Mouse (Mus musculus) heart, adult 9 months (tissue): Measurements from ENCODE around the gene Nkain1.

Source experiments
- DNase-seq, 2 experiments: peaks; one replicate each; pipeline ENCODE4 v3.0.0; 2022; ENCODE audit warnings: low spot score in 2 of 2

The Nkain1 gene

DNA sequence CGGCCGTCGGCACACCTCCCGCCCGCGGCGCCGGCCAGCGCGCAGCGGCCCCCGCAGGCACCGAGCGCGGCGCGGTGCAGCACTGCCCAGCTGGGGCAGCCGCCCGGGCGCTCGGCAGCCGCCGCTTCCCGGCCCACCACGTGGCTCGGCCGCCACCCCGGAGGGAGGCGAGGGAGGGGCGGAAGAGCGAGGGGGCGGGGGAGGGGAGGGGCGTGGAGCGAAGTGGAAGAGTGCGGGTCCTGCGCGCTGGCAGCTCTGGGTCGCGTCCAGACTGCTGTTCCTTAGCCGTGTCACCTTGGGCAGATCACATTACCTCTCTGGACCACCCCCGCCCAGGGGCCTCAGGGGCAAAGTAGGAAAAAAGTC lies at the start of gene Nkain1:
Gene Nkain1, minus strand, starts transcription at position 126 of the 366 bp plus-strand sequence.
- DNase-seq, result peak in 1 of 2 experiments; percentile 10

GRCm38 (mm10) chr4:130578734-130579274 lies 4.8 kb upstream of the Nkain1 start:
- DNase-seq, result no peak

- DNase-seq, result no peak
Observed at GRCm38 (mm10) chr4:130577081-130577480, 3.1 kb upstream of the Nkain1 start.

- peak in 1 of 2 experiments; percentile 24 for DNase-seq
Observed at GRCm38 (mm10) chr4:130576247-130576931, 2.4 kb upstream of the Nkain1 start.

DNA sequence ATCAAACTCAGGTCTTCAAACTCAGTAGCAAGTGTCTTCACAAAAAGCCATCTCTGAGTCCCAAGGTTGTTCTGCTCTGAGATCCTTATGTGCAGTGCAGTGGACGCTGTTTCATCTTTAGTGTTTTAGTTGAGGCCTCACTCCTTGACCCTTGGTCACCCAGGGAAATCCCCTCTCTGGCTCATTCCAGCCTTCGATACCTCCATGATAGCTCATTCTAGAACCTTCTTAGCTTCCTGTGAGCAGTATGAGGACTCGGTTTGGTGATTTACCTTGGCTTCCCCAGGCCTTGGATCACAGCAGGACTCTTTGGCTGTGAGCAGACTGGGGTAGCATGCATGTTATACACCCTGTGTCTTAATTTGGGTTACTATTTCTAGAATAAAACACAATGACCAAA lies 1.6 kb upstream of the Nkain1 start:
- no peak for DNase-seq

GRCm38 (mm10) chr4:130574861-130575460 lies 988 bp upstream of the Nkain1 start:
- DNase-seq, result peak in 1 of 2 experiments; percentile 11

DNA sequence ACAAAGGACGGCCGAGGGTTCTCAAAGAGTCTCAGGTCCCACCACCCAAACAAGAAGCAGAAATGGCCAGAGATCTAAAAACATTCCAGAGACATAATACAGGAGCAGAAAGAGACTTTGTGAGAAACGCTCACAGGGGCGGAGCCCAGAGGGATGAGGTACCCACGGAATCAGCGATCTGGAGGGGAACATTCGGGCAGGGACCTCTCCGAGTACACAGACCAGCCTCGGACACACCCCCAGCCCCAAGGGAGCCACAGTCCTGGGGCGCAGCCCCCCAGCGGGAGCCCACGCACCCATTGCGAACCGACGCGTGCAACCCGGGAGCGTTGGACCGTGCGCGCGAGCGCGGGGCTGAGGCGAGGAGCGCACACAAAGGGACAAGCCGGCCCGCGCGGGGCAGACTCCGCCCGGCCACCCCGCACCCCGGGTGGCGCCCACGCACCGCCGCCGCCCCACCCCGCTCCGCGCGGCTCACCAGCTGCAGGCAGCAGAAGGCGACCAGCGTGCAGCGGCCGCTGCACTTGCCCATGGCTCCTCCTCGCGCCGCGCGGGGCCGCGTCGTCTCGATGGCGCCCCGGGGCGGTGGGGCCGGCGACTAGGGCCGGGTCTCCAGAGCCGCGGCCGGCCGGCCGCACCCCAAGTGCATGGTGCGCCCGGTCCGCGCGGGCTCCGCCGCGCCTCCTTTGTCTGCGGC lies 474 bp downstream of the Nkain1 start:
- DNase-seq, result no peak

DNA sequence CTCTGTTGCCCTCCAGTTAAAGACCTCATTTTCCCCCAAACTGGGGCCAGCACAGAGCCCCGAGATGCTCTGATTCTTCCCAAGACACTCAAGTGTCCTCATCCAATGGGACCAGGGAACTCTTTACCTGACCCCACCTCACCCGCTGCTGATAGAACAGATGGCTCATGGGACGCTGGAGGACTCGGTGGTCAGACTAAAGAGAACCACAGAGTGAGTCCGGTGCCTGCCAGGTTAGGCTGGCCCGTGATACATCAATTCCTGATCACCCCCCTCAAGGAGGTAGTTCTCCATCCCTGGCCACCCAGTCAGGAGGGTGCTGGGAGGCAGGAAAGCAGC lies 992 bp downstream of the Nkain1 start:
- DNase-seq, result no peak

GRCm38 (mm10) chr4:130572545-130572944 lies 1.4 kb downstream of the Nkain1 start:
- DNase-seq, result no peak

DNA sequence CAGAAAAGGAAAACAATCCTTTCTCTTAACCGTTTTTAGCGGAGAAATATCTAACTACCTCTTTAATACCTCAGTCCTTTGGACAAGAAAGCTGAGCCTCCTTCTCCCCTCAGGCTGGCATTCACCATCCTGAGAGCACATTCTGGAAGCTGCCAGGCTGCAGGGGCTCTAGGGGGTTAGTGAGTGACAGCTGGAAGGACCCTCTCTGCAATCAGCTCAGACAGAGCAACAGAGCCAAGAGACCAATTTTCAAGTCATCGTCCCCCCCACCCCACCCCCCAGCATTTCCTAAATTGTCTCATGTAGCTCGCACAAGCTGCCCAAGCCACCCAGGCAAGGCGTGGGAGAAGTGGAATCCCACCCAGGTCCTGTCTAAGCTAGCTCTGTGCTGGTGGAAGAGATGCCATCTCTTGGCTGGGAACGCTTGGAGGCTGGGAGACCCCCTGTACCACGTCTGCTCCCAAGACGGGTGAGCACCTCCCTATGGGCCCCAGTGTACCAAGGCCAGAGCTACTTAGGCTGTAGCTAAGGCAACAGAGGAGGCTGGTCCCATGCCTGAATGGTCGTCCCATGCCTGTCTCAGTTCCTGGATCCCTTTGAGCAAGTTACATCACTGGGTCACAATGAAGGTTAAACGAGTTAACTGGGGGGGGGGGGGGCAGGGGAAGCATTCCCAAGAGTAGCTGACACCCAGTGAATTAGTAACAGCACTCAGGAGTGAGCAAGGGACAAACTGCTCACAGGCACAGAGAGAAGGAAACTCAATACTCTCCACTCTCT lies 2.8 kb downstream of the Nkain1 start:
- no peak for DNase-seq

DNA sequence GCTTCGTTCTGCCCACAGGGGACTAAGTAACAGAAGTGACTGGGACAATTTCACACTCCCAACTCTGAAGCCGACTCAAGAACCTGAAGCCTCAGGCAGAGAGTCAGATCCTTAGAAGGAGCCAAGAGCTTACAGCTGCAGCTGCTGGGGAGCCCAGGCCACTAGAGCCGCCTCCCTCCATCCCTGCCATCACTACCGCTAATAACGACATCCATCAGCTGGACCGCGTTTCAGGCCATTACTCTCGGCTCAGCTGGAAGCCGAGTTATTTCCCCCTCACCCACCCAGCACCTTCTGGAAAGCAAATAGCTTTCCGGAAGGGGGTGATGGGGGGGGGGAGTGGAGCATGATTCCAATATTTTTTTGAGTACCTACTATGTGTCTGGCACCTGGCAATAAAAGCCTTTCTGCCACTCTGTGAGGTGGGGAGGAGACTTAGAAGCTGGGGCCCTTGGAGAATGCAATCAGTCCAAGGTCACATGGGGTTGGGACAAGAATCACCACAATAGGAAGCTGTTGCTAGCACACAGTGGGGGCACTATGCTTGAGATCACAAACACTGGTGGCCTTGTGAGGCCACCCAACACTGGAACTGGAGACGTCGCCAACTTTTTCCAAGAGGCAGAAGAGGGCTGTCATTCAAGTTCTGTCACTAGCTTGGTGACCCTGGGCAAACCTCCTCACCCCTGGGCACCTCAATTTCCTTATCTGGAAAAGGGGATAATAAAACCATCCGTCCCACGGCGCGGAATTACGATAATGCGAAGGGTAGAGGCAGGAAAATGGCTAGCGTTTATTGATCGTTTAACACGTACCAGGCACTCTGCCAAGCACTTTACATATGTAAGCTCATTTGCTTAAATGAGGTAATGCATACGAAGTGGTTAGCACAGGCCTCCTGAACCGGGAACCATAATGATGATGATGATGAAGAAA lies 5.7 kb downstream of the Nkain1 start:
- no peak for DNase-seq

DNA sequence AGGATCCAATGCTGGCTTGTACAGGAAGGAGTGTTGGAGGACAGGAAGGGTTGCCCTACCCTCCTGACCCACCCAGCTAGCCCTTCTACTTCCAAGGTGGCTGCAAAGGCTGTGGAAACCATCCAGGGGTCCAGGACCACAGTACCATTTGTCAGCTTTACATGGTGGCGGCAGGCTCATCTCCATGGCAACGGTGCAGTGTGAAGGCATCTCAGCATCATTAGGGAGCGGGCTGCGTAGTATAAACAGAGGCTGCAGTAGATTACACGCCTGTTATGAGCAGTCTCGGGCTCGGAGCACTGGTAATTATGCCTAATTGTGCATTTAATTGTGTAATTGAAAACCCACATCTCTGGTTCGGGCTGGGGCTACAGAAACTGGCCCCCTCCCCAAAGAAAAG lies 10.2 kb downstream of the Nkain1 start:
- no peak for DNase-seq

- DNase-seq, result no peak
Observed at GRCm38 (mm10) chr4:130563260-130563756, 10.7 kb downstream of the Nkain1 start.

- no peak for DNase-seq
Observed at GRCm38 (mm10) chr4:130560576-130561310, 13.2 kb downstream of the Nkain1 start.

DNA sequence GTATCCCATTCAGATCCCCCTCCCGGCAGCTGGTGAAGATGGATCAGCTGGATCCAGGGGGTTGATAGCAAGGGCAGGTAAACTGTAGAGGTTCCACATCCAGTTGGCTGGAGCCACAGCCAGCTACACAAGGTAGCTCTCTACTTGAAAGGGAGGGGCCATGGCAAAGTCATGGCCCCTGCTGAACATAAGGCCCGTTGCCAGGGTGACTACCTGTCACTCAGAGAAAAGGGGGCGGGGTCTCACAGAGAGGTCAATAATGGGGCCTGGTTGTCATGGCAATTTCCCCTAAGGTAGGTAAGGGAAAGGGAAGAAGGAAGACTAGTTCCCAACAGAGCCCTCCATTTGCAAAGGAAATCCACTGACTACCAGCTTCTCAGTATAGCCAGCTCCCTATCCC lies 14.8 kb downstream of the Nkain1 start:
- no peak for DNase-seq

DNA sequence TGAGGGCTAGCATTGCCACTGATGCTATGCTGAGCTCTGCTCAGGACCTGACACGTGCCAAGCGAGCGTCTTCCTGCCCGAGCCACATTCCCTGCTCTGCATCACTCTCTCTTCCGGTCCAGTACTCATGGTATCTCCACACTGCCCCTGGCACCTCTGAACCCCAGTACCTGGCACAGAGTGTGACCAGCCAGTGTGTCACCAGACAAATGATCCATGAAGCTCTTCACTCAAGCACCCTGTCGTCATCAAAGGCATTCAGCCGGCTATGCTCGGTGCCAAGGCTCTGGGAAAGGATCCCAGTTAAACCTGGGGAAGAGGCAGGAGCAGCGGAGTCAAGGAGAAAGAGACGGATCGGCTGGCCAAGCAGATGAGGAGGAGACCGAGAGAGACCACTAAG lies 16.1 kb downstream of the Nkain1 start:
- DNase-seq, result peak; percentile 54 to 62

DNA sequence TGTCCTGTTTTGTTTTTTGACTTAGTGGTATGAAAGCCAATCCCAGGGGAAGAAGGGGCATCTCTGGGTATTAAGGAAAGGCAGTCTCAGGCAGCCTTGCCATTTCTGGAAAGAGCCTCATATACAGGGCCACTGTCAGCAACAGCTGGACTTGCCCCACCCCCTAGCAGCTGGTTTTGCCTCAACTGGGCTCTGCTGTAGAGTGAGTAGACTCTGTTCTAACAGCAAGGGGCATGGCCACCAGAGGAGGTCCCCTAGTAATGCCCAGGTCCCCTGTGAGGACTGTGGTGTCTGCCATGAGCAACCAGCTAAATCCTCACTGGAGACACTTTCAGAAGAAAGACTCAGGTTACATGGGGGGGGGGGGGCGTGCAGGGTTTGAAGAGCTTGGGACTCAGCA lies 17.0 kb downstream of the Nkain1 start:
- DNase-seq, result no peak

DNA sequence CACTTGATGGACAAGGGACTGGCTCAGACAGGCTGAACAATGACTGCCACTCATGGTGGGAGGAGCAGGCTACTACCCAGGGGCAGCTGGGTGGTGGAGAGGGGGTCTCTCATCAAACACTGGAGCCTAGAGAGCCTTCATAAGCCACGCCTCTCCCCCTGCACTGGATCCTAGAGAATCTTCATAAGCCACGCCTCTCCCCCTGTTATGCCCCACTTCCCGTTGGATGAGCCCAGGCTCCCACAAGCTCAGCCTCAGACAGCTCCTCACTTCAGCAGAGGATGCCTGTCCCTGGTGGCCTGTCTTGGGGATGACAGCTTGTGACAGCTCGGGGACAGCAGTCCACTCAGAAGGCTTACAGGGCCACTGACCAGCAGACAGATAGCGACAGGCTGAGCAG lies 17.7 kb downstream of the Nkain1 start:
- no peak for DNase-seq

DNA sequence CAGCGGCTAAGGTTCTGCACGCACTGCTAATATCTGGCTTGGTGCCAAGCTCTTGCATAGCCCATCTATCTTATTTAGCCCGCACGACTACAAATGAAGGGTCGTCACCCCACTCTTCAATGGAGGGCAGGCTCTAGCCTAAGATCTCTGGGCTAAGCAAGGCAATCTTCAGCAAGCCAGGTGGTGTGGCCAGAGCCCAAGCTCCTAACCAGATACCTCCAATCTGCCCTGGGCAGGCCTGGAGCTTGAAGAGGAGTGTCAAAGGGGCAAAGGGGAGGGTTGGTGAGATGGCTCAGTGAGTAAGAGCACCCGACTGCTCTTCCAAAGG lies 20.9 kb downstream of the Nkain1 start:
- DNase-seq, result no peak
